ENCODE assay signal across 9 mouse cellular contexts in the genomic region with DNA sequence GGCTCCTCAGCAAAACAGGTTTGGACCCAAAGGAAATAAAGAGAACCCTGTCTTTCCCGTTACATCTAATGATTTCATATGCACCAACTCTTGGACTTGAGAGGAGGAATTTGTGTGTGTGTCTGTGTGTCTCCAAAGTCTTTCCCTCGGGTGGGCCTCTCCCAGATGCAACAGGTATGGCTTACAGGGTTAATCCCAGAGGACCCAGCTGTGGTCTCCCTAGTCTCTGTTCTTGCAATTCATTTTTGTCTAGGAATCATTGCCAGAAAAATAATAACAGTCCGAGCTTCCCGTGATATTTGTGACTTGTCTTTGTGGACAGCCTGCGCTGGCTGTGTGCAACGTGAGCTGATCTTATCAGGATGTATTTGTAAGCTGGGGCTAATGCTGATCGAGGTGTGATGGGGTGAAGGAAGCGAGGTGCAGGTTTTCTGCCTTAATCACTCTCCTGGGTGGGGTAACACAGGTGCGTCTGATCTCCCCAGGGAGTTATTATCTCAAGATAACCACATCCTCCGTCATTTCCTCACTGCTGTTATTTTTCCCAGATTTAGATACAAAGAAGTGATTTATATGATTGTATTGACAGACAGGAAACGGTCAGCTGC.
A peak's percentile ranks its signal among the peaks of the same experiment; 100 is the strongest.
DNase-seq lines count a peak whose midpoint lies in the region; ATAC-seq lines count a peak whose summit lies in the region.
"Had no signal": no experiment of that assay in that cellular context is flagged by ENCODE, and none has a peak within 500 bp of the region (broad histone marks: within the 10 kb centered on the region; RNA-seq: fewer than 3 reads in every experiment).

No protein-coding gene starts in this region.

- H3K4me2 ChIP-seq in heart, embryonic 16.5 days (ENCODE audit: low read depth, low read length), result peak overlapping the region; percentile 49
- peak overlapping the region; percentile 8; the same call in 1 of the 2 replicates for H3K4me2 ChIP-seq in embryonic facial prominence, embryonic 15.5 days (replicated peaks)
- H3K4me2 ChIP-seq in limb, embryonic 15.5 days, result no peak overlapping the region

- DNase-seq in heart, adult 9 months (ENCODE audit: low spot score in 2 of 2), result no peak
- DNase-seq in B cell, adult 2 months, result peak; percentile 1 to 6
- DNase-seq in cerebellum, adult 9-11 months, result no peak
- no peak for DNase-seq in frontal cortex, postnatal 10 days (ENCODE audit: low spot score in 2 of 2)
- no peak for DNase-seq in embryo, embryonic 10.5 days (ENCODE audit: low spot score)
- DNase-seq: thymus, postnatal 4 days had no signal

- no peak overlapping the region for H3K9ac ChIP-seq in heart, embryonic 16.5 days (ENCODE audit: low read length)
- no peak overlapping the region for H3K9ac ChIP-seq in embryonic facial prominence, embryonic 15.5 days
- no peak overlapping the region for H3K9ac ChIP-seq in limb, embryonic 15.5 days

- peaks cover 8% of the 10 kb centered on the region; the same call in 1 of the 2 replicates for H3K4me1 ChIP-seq in heart, embryonic 16.5 days (ENCODE audit: control insufficient read depth, insufficient read depth, low read length)
- H3K4me1 ChIP-seq in embryonic facial prominence, embryonic 15.5 days, result peaks cover 13% of the 10 kb centered on the region; the same call in 1 of the 2 replicates
- H3K4me1 ChIP-seq in limb, embryonic 15.5 days, result peaks cover 13% of the 10 kb centered on the region

- H3K9me3 ChIP-seq in heart, embryonic 16.5 days (replicated peaks; ENCODE audit: control insufficient read depth, low read length), result peaks cover 3% of the 10 kb centered on the region
- no peaks in the 10 kb centered on the region for H3K9me3 ChIP-seq in embryonic facial prominence, embryonic 15.5 days (replicated peaks)
- H3K9me3 ChIP-seq in limb, embryonic 15.5 days, result no peaks in the 10 kb centered on the region

- no peaks in the 10 kb centered on the region for H3K27me3 ChIP-seq in heart, embryonic 16.5 days (ENCODE audit: control insufficient read depth, insufficient read depth, low read length)
- no peaks in the 10 kb centered on the region for H3K27me3 ChIP-seq in embryonic facial prominence, embryonic 15.5 days
- H3K27me3 ChIP-seq in limb, embryonic 15.5 days, result no peaks in the 10 kb centered on the region

- no peaks in the 10 kb centered on the region for H3K36me3 ChIP-seq in heart, embryonic 16.5 days (ENCODE audit: control insufficient read depth, insufficient read depth)
- H3K36me3 ChIP-seq in embryonic facial prominence, embryonic 15.5 days, result no peaks in the 10 kb centered on the region
- H3K36me3 ChIP-seq in limb, embryonic 15.5 days, result no peaks in the 10 kb centered on the region

- WGBS in heart, embryonic 16.5 days, result 33% methylated on average over 11 of the region's 11 CpGs
- 31% methylated on average over 11 of the region's 11 CpGs for WGBS in embryonic facial prominence, embryonic 15.5 days
- WGBS in limb, embryonic 15.5 days, result 24% methylated on average over 11 of the region's 11 CpGs

- ATAC-seq in heart, embryonic 16.5 days (replicated peaks; ENCODE audit: extremely low read depth, insufficient read depth, low FRiP score), result no peak
- ATAC-seq in embryonic facial prominence, embryonic 15.5 days (ENCODE audit: insufficient number of reproducible peaks, low FRiP score, low TSS enrichment, low read depth), result no peak
- no peak for ATAC-seq in limb, embryonic 15.5 days (ENCODE audit: insufficient number of reproducible peaks, low FRiP score, low TSS enrichment, low read depth)

- 0 out of 2 replicates have a peak overlapping the region, but pooled peaks have one; percentile 3 for H3K4me3 ChIP-seq in heart, embryonic 16.5 days (ENCODE audit: low read length)
- H3K4me3 ChIP-seq in embryonic facial prominence, embryonic 15.5 days (replicated peaks), result no peak overlapping the region
- H3K4me3 ChIP-seq in limb, embryonic 15.5 days, result no peak overlapping the region

- H3K27ac ChIP-seq in heart, embryonic 16.5 days (ENCODE audit: low read length), result no peak overlapping the region
- H3K27ac ChIP-seq in embryonic facial prominence, embryonic 15.5 days (replicated peaks), result no peak overlapping the region
- peak overlapping the region; percentile 40 for H3K27ac ChIP-seq in limb, embryonic 15.5 days

Comparison
In these comparisons a context has a peak if more than half of its experiments do, and no peak if none do; other contexts are left out.
1. DNase-seq: peak in B cell, adult 2 months (2 of 2); none in heart, adult 9 months (0 of 2), cerebellum, adult 9-11 months (single experiment), frontal cortex, postnatal 10 days (0 of 2) and embryo, embryonic 10.5 days (single experiment).